In the genomic region with DNA sequence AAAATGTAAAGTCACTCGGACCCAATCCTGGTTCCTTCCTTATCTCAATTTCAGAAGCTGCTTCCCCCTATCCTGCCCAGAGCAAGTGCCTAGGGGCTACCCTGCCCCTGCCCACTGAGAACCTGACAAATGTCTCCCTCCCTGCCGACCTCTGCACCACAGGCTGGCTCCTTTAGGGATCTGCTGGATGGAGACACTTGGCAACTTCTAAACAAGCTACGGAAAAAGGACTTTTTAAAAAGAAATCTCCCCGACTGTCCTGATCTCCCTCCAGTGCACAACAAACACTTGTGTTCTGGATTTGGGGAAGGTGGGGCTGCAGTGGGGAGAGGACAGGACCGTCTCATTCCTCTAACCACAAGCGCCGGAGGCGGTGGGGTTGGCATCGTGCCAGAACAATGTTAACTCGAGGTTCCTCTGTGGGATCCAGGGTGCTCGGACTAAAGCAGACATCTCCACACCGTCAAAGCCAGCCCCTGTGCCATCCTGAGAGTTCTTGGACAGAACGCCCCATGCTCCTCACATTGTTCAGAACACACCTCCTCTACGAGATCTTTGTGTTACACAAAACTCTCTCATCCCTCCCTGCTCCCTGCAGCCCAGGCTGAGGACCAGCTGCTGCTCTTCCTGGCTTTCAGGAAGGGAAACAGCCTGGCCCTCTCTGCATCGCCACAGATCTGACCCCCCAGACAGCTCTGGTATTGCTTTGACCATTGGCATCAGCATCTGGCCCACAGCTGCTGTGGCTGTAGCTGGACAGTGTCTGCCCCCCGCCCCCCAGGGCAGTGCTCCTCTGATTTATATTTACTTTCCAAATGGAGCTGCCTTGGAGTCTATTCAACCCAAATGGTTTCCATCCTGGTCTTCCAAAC, we compare ENCODE assay signal across 9 mouse cellular contexts.
DNase-seq lines count a peak whose midpoint lies in the region; ATAC-seq and TF ChIP-seq lines count a peak whose summit lies in the region.
"Had no signal": no experiment of that assay in that cellular context is flagged by ENCODE, and none has a peak within 500 bp of the region (broad histone marks: within the 10 kb centered on the region; RNA-seq: fewer than 3 reads in every experiment).

No protein-coding gene starts in this region.

- intact Hi-C loops in gastrocnemius, adult 2 months (cut with DNase I) = no loop called here

- H3K27ac ChIP-seq in hindbrain, embryonic 13.5 days = no peak overlapping the region
- H3K27ac ChIP-seq in hindbrain, embryonic 16.5 days (ENCODE audit: low read depth, low read length) = no peak overlapping the region
- peak overlapping the region; percentile 64 for H3K27ac ChIP-seq in gastrocnemius, adult 2 months
- H3K27ac ChIP-seq: macrophage had no signal

- H3K36me3 ChIP-seq in hindbrain, embryonic 13.5 days = no peaks in the 10 kb centered on the region
- H3K36me3 ChIP-seq in hindbrain, embryonic 16.5 days (ENCODE audit: control insufficient read depth, insufficient read depth, low read length) = no peaks in the 10 kb centered on the region

- DNase-seq in adrenal gland, postnatal 14 days = peak; percentile 61
- peak; percentile 71 for DNase-seq in gastrocnemius, adult 2 months
- peak; percentile 37 for DNase-seq in kidney, adult 18-20 months
- DNase-seq in lung, postnatal 10 days = peak; percentile 84
- no peak for DNase-seq in adipocyte (ENCODE audit: low spot score)
- no peak for DNase-seq in thymus, postnatal 10 days (ENCODE audit: low spot score in 2 of 2)

- ATAC-seq in hindbrain, embryonic 13.5 days (ENCODE audit: low FRiP score) = 0 out of 2 replicates have a peak, but pooled peaks have one; percentile 36
- no peak for ATAC-seq in hindbrain, embryonic 16.5 days

- no peak overlapping the region for H3K4me2 ChIP-seq in hindbrain, embryonic 13.5 days
- H3K4me2 ChIP-seq in hindbrain, embryonic 16.5 days (ENCODE audit: low read length) = no peak overlapping the region

- no peak overlapping the region for H3K9ac ChIP-seq in hindbrain, embryonic 13.5 days
- H3K9ac ChIP-seq in hindbrain, embryonic 16.5 days (ENCODE audit: low read depth, low read length) = no peak overlapping the region

- 65% methylated on average over 16 of the region's 16 CpGs for WGBS in hindbrain, embryonic 13.5 days
- 53% methylated on average over 16 of the region's 16 CpGs for WGBS in hindbrain, embryonic 16.5 days

- H3K4me1 ChIP-seq in hindbrain, embryonic 13.5 days (replicated peaks) = peaks cover 14% of the 10 kb centered on the region
- H3K4me1 ChIP-seq in hindbrain, embryonic 16.5 days (ENCODE audit: control insufficient read depth, insufficient read depth, low read depth, low read length) = peaks cover 3% of the 10 kb centered on the region; the same call in 1 of the 2 replicates

- no peaks in the 10 kb centered on the region for H3K27me3 ChIP-seq in hindbrain, embryonic 13.5 days
- H3K27me3 ChIP-seq in hindbrain, embryonic 16.5 days (replicated peaks; ENCODE audit: control insufficient read depth, insufficient read depth, low read length) = no peaks in the 10 kb centered on the region

- H3K4me3 ChIP-seq in hindbrain, embryonic 13.5 days = no peak overlapping the region
- no peak overlapping the region for H3K4me3 ChIP-seq in hindbrain, embryonic 16.5 days (ENCODE audit: low read length)
- H3K4me3 ChIP-seq in gastrocnemius, adult 2 months = peak overlapping the region; percentile 22

- no peak for TF ChIP-seq CTCF in gastrocnemius, adult 2 months (IDR thresholded peaks at IDR 0.05)

- H3K9me3 ChIP-seq in hindbrain, embryonic 13.5 days = no peaks in the 10 kb centered on the region
- H3K9me3 ChIP-seq in hindbrain, embryonic 16.5 days (ENCODE audit: control insufficient read depth, low read length) = no peaks in the 10 kb centered on the region

Comparison
In these comparisons a context has a peak if more than half of its experiments do, and no peak if none do; other contexts are left out.
1. DNase-seq: peak in adrenal gland, postnatal 14 days (single experiment), gastrocnemius, adult 2 months (single experiment), kidney, adult 18-20 months (single experiment) and lung, postnatal 10 days (single experiment); none in adipocyte (single experiment) and thymus, postnatal 10 days (0 of 2).